Mouse (Mus musculus): ENCODE data around the gene Pde8a. TPM values are rescaled to one million over a fixed set of nuclear protein-coding genes. Genes with fewer than 3 reads are reported as not detected.

Pde8a gene
- polyA plus RNA-seq, 1 experiment from 2014 or later: 1.2 TPM

- Histone ChIP-seq H3K27ac (ENCODE audit: low read length) (no peak overlapping the region), H3K9ac (ENCODE audit: low read depth, low read length) (no peak overlapping the region), H3K27me3 (ENCODE audit: control insufficient read depth, insufficient read depth, low read depth, low read length) (no peaks in the 10 kb centered on the region), H3K4me1 (ENCODE audit: control insufficient read depth, low read depth, low read length) (no peaks in the 10 kb centered on the region), H3K4me2 (ENCODE audit: low read depth, low read length) (no peak overlapping the region), H3K4me3 (ENCODE audit: low read depth, low read length) (no peak overlapping the region), H3K9me3 (replicated peaks; ENCODE audit: control insufficient read depth, low read length) (no peaks in the 10 kb centered on the region), H3K36me3 (ENCODE audit: control insufficient read depth, insufficient read depth) (no peaks in the 10 kb centered on the region)
- 70% methylated on average over 8 of the region's 8 CpGs for WGBS (ENCODE audit: insufficient replicate concordance)
- no peak for ATAC-seq (ENCODE audit: low read depth)
These were observed 94.3 kb downstream of the Pde8a start for GRCm38 (mm10) chr7:81307735-81308134.

- Histone ChIP-seq H3K9ac (ENCODE audit: low read depth, low read length) (no peak overlapping the region), H3K4me2 (ENCODE audit: low read depth, low read length) (no peak overlapping the region), H3K27ac (ENCODE audit: low read length) (no peak overlapping the region), H3K4me3 (ENCODE audit: low read depth, low read length) (no peak overlapping the region), H3K27me3 (ENCODE audit: control insufficient read depth, insufficient read depth, low read depth, low read length) (no peaks in the 10 kb centered on the region), H3K36me3 (ENCODE audit: control insufficient read depth, insufficient read depth) (no peaks in the 10 kb centered on the region), H3K9me3 (replicated peaks; ENCODE audit: control insufficient read depth, low read length) (no peaks in the 10 kb centered on the region), H3K4me1 (ENCODE audit: control insufficient read depth, low read depth, low read length) (no peaks in the 10 kb centered on the region)
- 51% methylated on average over 6 of the region's 6 CpGs for WGBS (ENCODE audit: insufficient replicate concordance)
- no peak for ATAC-seq (ENCODE audit: low read depth)
These were observed 95.9 kb downstream of the Pde8a start for GRCm38 (mm10) chr7:81309247-81309646.

GRCm38 (mm10) chr7:81311130-81311529 is 97.7 kb downstream of the Pde8a start:
- H3K36me3 ChIP-seq (ENCODE audit: control insufficient read depth, insufficient read depth): no peaks in the 10 kb centered on the region
- no peak overlapping the region for H3K27ac ChIP-seq (ENCODE audit: low read length)
- H3K4me2 ChIP-seq (ENCODE audit: low read depth, low read length): no peak overlapping the region
- H3K9ac ChIP-seq (ENCODE audit: low read depth, low read length): no peak overlapping the region
- no peaks in the 10 kb centered on the region for H3K27me3 ChIP-seq (ENCODE audit: control insufficient read depth, insufficient read depth, low read depth, low read length)
- 51% methylated on average over 1 of the region's 1 CpGs for WGBS (ENCODE audit: insufficient replicate concordance)
- no peaks in the 10 kb centered on the region for H3K9me3 ChIP-seq (replicated peaks; ENCODE audit: control insufficient read depth, low read length)
- no peak overlapping the region for H3K4me3 ChIP-seq (ENCODE audit: low read depth, low read length)
- no peak for ATAC-seq (ENCODE audit: low read depth)
- no peaks in the 10 kb centered on the region for H3K4me1 ChIP-seq (ENCODE audit: control insufficient read depth, low read depth, low read length)

GRCm38 (mm10) chr7:81311581-81311980 is 98.2 kb downstream of the Pde8a start:
- no peaks in the 10 kb centered on the region for H3K9me3 ChIP-seq (replicated peaks; ENCODE audit: control insufficient read depth, low read length)

DNA sequence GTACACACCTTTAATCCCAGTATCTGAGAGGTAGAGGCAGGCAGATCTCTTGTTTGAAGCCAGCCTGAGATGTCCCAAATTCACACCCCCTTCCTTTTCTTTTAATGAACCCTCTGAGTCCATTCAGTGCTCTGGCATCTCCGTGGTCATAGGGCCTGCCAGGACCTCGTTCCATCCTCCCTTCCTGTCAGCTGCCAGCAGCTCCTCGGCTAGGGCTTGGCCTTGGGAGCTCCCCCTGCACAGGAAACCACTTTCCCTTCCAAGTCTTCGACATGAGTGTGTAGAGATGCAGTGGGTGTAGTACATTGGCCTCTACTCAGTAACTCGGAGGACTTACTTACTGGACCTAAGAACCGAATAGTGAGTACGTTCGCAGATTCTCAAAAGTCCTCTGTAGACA is 102.2 kb downstream of the Pde8a start:
- Histone ChIP-seq H3K36me3 (ENCODE audit: control insufficient read depth, insufficient read depth) (no peaks in the 10 kb centered on the region), H3K4me1 (ENCODE audit: control insufficient read depth, low read depth, low read length) (no peaks in the 10 kb centered on the region), H3K4me2 (ENCODE audit: low read depth, low read length) (no peak overlapping the region), H3K27me3 (ENCODE audit: control insufficient read depth, insufficient read depth, low read depth, low read length) (no peaks in the 10 kb centered on the region), H3K4me3 (ENCODE audit: low read depth, low read length) (no peak overlapping the region), H3K9ac (ENCODE audit: low read depth, low read length) (no peak overlapping the region), H3K27ac (ENCODE audit: low read length) (no peak overlapping the region), H3K9me3 (replicated peaks; ENCODE audit: control insufficient read depth, low read length) (no peaks in the 10 kb centered on the region)
- ATAC-seq (ENCODE audit: low read depth): no peak
- 44% methylated on average over 8 of the region's 8 CpGs for WGBS (ENCODE audit: insufficient replicate concordance)

More at GRCm38 (mm10) chr7:81311581-81311980, 98.2 kb downstream of the Pde8a start:
- Histone ChIP-seq H3K27ac (ENCODE audit: low read length) (no peak overlapping the region), H3K4me1 (ENCODE audit: control insufficient read depth, low read depth, low read length) (no peaks in the 10 kb centered on the region), H3K27me3 (ENCODE audit: control insufficient read depth, insufficient read depth, low read depth, low read length) (no peaks in the 10 kb centered on the region), H3K9ac (ENCODE audit: low read depth, low read length) (no peak overlapping the region), H3K4me3 (ENCODE audit: low read depth, low read length) (no peak overlapping the region), H3K4me2 (ENCODE audit: low read depth, low read length) (no peak overlapping the region), H3K36me3 (ENCODE audit: control insufficient read depth, insufficient read depth) (no peaks in the 10 kb centered on the region)
- no peak for ATAC-seq (ENCODE audit: low read depth)

GRCm38 (mm10) chr7:81319749-81320148 is 106.4 kb downstream of the Pde8a start:
- Histone ChIP-seq H3K9ac (ENCODE audit: low read depth, low read length) (no peak overlapping the region), H3K4me2 (ENCODE audit: low read depth, low read length) (no peak overlapping the region), H3K27me3 (ENCODE audit: control insufficient read depth, insufficient read depth, low read depth, low read length) (no peaks in the 10 kb centered on the region), H3K9me3 (replicated peaks; ENCODE audit: control insufficient read depth, low read length) (no peaks in the 10 kb centered on the region), H3K36me3 (ENCODE audit: control insufficient read depth, insufficient read depth) (no peaks in the 10 kb centered on the region), H3K27ac (ENCODE audit: low read length) (no peak overlapping the region), H3K4me3 (ENCODE audit: low read depth, low read length) (no peak overlapping the region), H3K4me1 (ENCODE audit: control insufficient read depth, low read depth, low read length) (no peaks in the 10 kb centered on the region)
- 66% methylated on average over 6 of the region's 6 CpGs for WGBS (ENCODE audit: insufficient replicate concordance)
- ATAC-seq (ENCODE audit: low read depth): no peak

GRCm38 (mm10) chr7:81321776-81322175 is 108.4 kb downstream of the Pde8a start:
- no peaks in the 10 kb centered on the region for H3K36me3 ChIP-seq (ENCODE audit: control insufficient read depth, insufficient read depth)
- H3K27ac ChIP-seq (ENCODE audit: low read length): no peak overlapping the region
- H3K27me3 ChIP-seq (ENCODE audit: control insufficient read depth, insufficient read depth, low read depth, low read length): no peaks in the 10 kb centered on the region
- H3K4me3 ChIP-seq (ENCODE audit: low read depth, low read length): no peak overlapping the region
- H3K4me1 ChIP-seq (ENCODE audit: control insufficient read depth, low read depth, low read length): peaks cover under 1% of the 10 kb centered on the region
- H3K9me3 ChIP-seq (replicated peaks; ENCODE audit: control insufficient read depth, low read length): no peaks in the 10 kb centered on the region
- no peak for ATAC-seq (ENCODE audit: low read depth)
- no peak overlapping the region for H3K9ac ChIP-seq (ENCODE audit: low read depth, low read length)
- 51% methylated on average over 5 of the region's 5 CpGs for WGBS (ENCODE audit: insufficient replicate concordance)
- no peak overlapping the region for H3K4me2 ChIP-seq (ENCODE audit: low read depth, low read length)

DNA sequence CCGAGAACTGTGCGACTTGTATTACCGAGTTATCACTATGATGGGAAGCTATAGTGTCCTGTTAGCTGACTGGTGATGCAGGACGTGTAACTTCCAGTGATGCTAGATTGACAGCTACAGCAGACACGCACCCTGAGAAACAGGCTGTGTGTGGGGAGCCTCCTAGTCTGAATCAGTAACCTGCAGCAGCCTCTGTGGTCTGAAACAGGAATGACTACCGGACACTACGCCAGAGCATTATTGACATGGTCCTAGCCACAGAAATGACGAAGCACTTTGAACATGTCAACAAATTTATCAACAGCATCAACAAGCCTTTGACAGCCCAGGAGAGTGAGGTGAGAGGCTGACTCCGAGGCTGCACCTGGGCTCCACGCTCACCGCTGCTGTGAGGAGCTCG is 112.6 kb downstream of the Pde8a start:
- Histone ChIP-seq H3K4me1 (ENCODE audit: control insufficient read depth, low read depth, low read length) (peaks cover 3% of the 10 kb centered on the region), H3K4me3 (ENCODE audit: low read depth, low read length) (no peak overlapping the region), H3K4me2 (ENCODE audit: low read depth, low read length) (no peak overlapping the region), H3K27ac (ENCODE audit: low read length) (no peak overlapping the region), H3K9me3 (replicated peaks; ENCODE audit: control insufficient read depth, low read length) (no peaks in the 10 kb centered on the region), H3K36me3 (ENCODE audit: control insufficient read depth, insufficient read depth) (no peaks in the 10 kb centered on the region), H3K27me3 (ENCODE audit: control insufficient read depth, insufficient read depth, low read depth, low read length) (no peaks in the 10 kb centered on the region), H3K9ac (ENCODE audit: low read depth, low read length) (no peak overlapping the region)
- no peak for ATAC-seq (ENCODE audit: low read depth)
- 56% methylated on average over 12 of the region's 12 CpGs for WGBS (ENCODE audit: insufficient replicate concordance)

- Histone ChIP-seq H3K27ac (ENCODE audit: low read length) (no peak overlapping the region), H3K27me3 (ENCODE audit: control insufficient read depth, insufficient read depth, low read depth, low read length) (no peaks in the 10 kb centered on the region), H3K9me3 (replicated peaks; ENCODE audit: control insufficient read depth, low read length) (no peaks in the 10 kb centered on the region), H3K4me3 (ENCODE audit: low read depth, low read length) (no peak overlapping the region), H3K9ac (ENCODE audit: low read depth, low read length) (no peak overlapping the region), H3K4me2 (ENCODE audit: low read depth, low read length) (no peak overlapping the region), H3K4me1 (ENCODE audit: control insufficient read depth, low read depth, low read length) (peaks cover 3% of the 10 kb centered on the region), H3K36me3 (ENCODE audit: control insufficient read depth, insufficient read depth) (no peaks in the 10 kb centered on the region)
- WGBS (ENCODE audit: insufficient replicate concordance): 49% methylated on average over 6 of the region's 6 CpGs
- ATAC-seq (ENCODE audit: low read depth): peak; percentile 55; the same call in 1 of the 2 replicates
These were observed 113.5 kb downstream of the Pde8a start for GRCm38 (mm10) chr7:81326859-81327258.

DNA sequence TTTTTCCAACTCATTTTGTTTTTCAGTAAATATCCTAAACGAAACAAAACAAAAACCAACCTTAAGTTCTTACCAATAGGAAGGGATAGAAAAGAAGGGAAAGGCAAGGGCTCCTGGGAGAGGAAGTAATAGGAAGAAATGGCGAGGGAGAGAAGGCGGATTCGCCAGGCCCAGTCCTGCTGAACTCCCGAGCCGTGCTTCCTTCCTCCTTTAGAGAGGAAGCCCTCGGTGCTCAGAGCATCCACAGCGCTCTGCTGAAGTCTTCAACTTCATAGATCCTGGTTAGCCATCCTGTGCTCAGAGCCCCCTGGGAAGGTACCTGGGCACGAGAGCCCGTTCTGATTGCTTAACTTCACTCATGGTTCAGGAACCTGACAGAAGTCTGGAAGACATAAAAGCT is 114.3 kb downstream of the Pde8a start:
- Histone ChIP-seq H3K36me3 (ENCODE audit: control insufficient read depth, insufficient read depth) (no peaks in the 10 kb centered on the region), H3K9ac (ENCODE audit: low read depth, low read length) (no peak overlapping the region), H3K27me3 (ENCODE audit: control insufficient read depth, insufficient read depth, low read depth, low read length) (no peaks in the 10 kb centered on the region), H3K9me3 (replicated peaks; ENCODE audit: control insufficient read depth, low read length) (no peaks in the 10 kb centered on the region), H3K4me1 (ENCODE audit: control insufficient read depth, low read depth, low read length) (peaks cover 3% of the 10 kb centered on the region), H3K4me2 (ENCODE audit: low read depth, low read length) (no peak overlapping the region), H3K4me3 (ENCODE audit: low read depth, low read length) (no peak overlapping the region), H3K27ac (ENCODE audit: low read length) (no peak overlapping the region)
- ATAC-seq (ENCODE audit: low read depth): no peak
- 45% methylated on average over 10 of the region's 10 CpGs for WGBS (ENCODE audit: insufficient replicate concordance)
